ENCODE assay signal across 8 mouse cellular contexts in genomic region chr1:180423008-180423639, GRCm38 (mm10).
DNase-seq lines count a peak whose midpoint lies in the region; ATAC-seq and TF ChIP-seq lines count a peak whose summit lies in the region.
"Had no signal": no experiment of that assay in that cellular context is flagged by ENCODE, and none has a peak within 500 bp of the region (broad histone marks: within the 10 kb centered on the region; RNA-seq: fewer than 3 reads in every experiment).

No protein-coding gene starts in this region.

- ATAC-seq in CD4-positive, CD25-positive, alpha-beta regulatory T cell, adult 4 months = peak; percentile 12

- peaks cover 11% of the 10 kb centered on the region; the same call in 1 of the 2 replicates for H3K79me2 ChIP-seq in macrophage (ENCODE audit: inconsistent target)

- DNase-seq in kidney, postnatal 10 days = peak; percentile 55
- no peak for DNase-seq in kidney, adult 18-20 months
- no peak for DNase-seq in right cerebral cortex, postnatal 14 days
- DNase-seq in ovary, postnatal 36 days (ENCODE audit: low spot score) = no peak

- H3K36me3 ChIP-seq in macrophage (ENCODE audit: inconsistent target) = peaks cover 21% of the 10 kb centered on the region

- H3K4me1 ChIP-seq in bone marrow macrophage, adult 2 months (ENCODE audit: control insufficient read depth, insufficient read depth, low read length) = peaks cover 87% of the 10 kb centered on the region

- no peak for TF ChIP-seq CTCF in bone marrow macrophage, adult 2 months (IDR thresholded peaks at IDR 0.05; ENCODE audit: low read depth, low read length)

- H3K4me3 ChIP-seq in bone marrow macrophage, adult 2 months (ENCODE audit: insufficient read depth, low read length) = no peak overlapping the region
- no peak overlapping the region for H3K4me3 ChIP-seq in macrophage (ENCODE audit: inconsistent target)
- H3K4me3 ChIP-seq: forebrain, embryonic 10.5 days had no signal

- 15% methylated on average over 16 of the region's 16 CpGs for WGBS in macrophage (ENCODE audit: missing documents)

- no peak for TF ChIP-seq POLR2A in bone marrow macrophage, adult 2 months (IDR thresholded peaks at IDR 0.05; ENCODE audit: borderline replicate concordance, low read depth, low read length)

- H3K27ac ChIP-seq in bone marrow macrophage, adult 2 months (ENCODE audit: insufficient read depth, low read depth, low read length) = peak overlapping the region; percentile 94
- H3K27ac ChIP-seq in macrophage = peak overlapping the region; percentile 76
- H3K27ac ChIP-seq: forebrain, embryonic 10.5 days had no signal
